Mouse (Mus musculus): Measurements from ENCODE around the gene Ccer1. TPM values are rescaled to one million over a fixed set of nuclear protein-coding genes. Genes with fewer than 3 reads are reported as not detected.
"Not testable (repeated sequence)": the region's sequence is repeated elsewhere in the genome, so short reads cannot be mapped to it uniquely, and the experiment has no call there.

Ccer1 gene
- polyA plus RNA-seq, 1 experiment: not detected

- Histone ChIP-seq H3K36me3 (ENCODE audit: control insufficient read depth, insufficient read depth, low read length) (no peaks in the 10 kb centered on the region), H3K27me3 (ENCODE audit: control insufficient read depth, insufficient read depth, low read length) (no peaks in the 10 kb centered on the region), H3K27ac (ENCODE audit: insufficient read depth, low read length) (no peak overlapping the region), H3K4me1 (ENCODE audit: control insufficient read depth, insufficient read depth, insufficient read length) (no peaks in the 10 kb centered on the region), H3K4me3 (ENCODE audit: extremely low read depth, insufficient read depth, insufficient read length) (no peak overlapping the region)
- 76% methylated on average over 4 of the region's 4 CpGs for WGBS
- no peak for DNase-seq (ENCODE audit: low read depth in 1 of 2, low spot score in 2 of 2)
- TF ChIP-seq CTCF (IDR thresholded peaks at IDR 0.05; ENCODE audit: extremely low read depth, insufficient read depth, insufficient read length, insufficient replicate concordance) (no peak), POLR2A (IDR thresholded peaks at IDR 0.05; ENCODE audit: low read depth, low read length) (no peak)
These were observed 21.7 kb downstream of the Ccer1 start for GRCm38 (mm10) chr10:97714584-97714983.

GRCm38 (mm10) chr10:97715289-97715906 lies 22.5 kb downstream of the Ccer1 start:
- no peaks in the 10 kb centered on the region for H3K36me3 ChIP-seq (ENCODE audit: control insufficient read depth, insufficient read depth, low read length)
- 92% methylated on average over 3 of the region's 3 CpGs for WGBS
- no peaks in the 10 kb centered on the region for H3K27me3 ChIP-seq (ENCODE audit: control insufficient read depth, insufficient read depth, low read length)
- TF ChIP-seq CTCF (IDR thresholded peaks at IDR 0.05; ENCODE audit: extremely low read depth, insufficient read depth, insufficient read length, insufficient replicate concordance): no peak
- TF ChIP-seq POLR2A (IDR thresholded peaks at IDR 0.05; ENCODE audit: low read depth, low read length): no peak
- no peak overlapping the region for H3K4me3 ChIP-seq (ENCODE audit: extremely low read depth, insufficient read depth, insufficient read length)
- no peak overlapping the region for H3K27ac ChIP-seq (ENCODE audit: insufficient read depth, low read length)
- no peak for DNase-seq (ENCODE audit: low read depth in 1 of 2, low spot score in 2 of 2)
- no peaks in the 10 kb centered on the region for H3K4me1 ChIP-seq (ENCODE audit: control insufficient read depth, insufficient read depth, insufficient read length)

- H3K27me3 ChIP-seq (ENCODE audit: control insufficient read depth, insufficient read depth, low read length): no peaks in the 10 kb centered on the region
- no peaks in the 10 kb centered on the region for H3K4me1 ChIP-seq (ENCODE audit: control insufficient read depth, insufficient read depth, insufficient read length)
- TF ChIP-seq CTCF (IDR thresholded peaks at IDR 0.05; ENCODE audit: extremely low read depth, insufficient read depth, insufficient read length, insufficient replicate concordance) (no peak), POLR2A (IDR thresholded peaks at IDR 0.05; ENCODE audit: low read depth, low read length) (no peak)
- 72% methylated on average over 1 of the region's 1 CpGs for WGBS
- DNase-seq (ENCODE audit: low read depth in 1 of 2, low spot score in 2 of 2): no peak
- no peak overlapping the region for H3K27ac ChIP-seq (ENCODE audit: insufficient read depth, low read length)
- H3K36me3 ChIP-seq (ENCODE audit: control insufficient read depth, insufficient read depth, low read length): no peaks in the 10 kb centered on the region
- H3K4me3 ChIP-seq (ENCODE audit: extremely low read depth, insufficient read depth, insufficient read length): no peak overlapping the region
These were observed 24.4 kb downstream of the Ccer1 start for GRCm38 (mm10) chr10:97717233-97717632.

DNA sequence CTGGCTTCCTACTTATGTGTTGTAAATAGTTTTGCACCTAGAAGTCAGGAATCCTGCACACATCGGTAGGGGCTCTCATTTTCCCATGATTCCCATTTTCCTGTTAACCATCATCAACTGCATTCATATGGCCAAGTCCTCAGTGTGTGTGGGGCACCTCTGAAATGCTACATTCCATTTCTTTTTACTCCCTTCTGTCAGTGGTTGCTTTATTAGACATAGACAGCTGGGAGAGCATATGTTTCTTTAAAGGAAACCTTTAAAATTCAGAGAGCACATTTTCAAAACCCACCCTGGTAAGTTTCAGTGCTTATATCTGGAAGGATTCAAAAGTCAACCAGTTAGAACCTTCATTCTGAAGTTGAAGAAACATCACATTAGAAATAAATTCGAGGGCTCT lies 25.2 kb downstream of the Ccer1 start:
- Histone ChIP-seq H3K36me3 (ENCODE audit: control insufficient read depth, insufficient read depth, low read length) (no peaks in the 10 kb centered on the region), H3K4me1 (ENCODE audit: control insufficient read depth, insufficient read depth, insufficient read length) (no peaks in the 10 kb centered on the region), H3K4me3 (ENCODE audit: extremely low read depth, insufficient read depth, insufficient read length) (no peak overlapping the region), H3K27ac (ENCODE audit: insufficient read depth, low read length) (no peak overlapping the region), H3K27me3 (ENCODE audit: control insufficient read depth, insufficient read depth, low read length) (no peaks in the 10 kb centered on the region)
- DNase-seq (ENCODE audit: low read depth in 1 of 2, low spot score in 2 of 2): no peak
- no peak for TF ChIP-seq POLR2A (IDR thresholded peaks at IDR 0.05; ENCODE audit: low read depth, low read length)
- TF ChIP-seq CTCF (IDR thresholded peaks at IDR 0.05; ENCODE audit: extremely low read depth, insufficient read depth, insufficient read length, insufficient replicate concordance): no peak
- WGBS: 61% methylated on average over 2 of the region's 2 CpGs

- H3K27me3 ChIP-seq (ENCODE audit: control insufficient read depth, insufficient read depth, low read length): no peaks in the 10 kb centered on the region
- WGBS: 93% methylated on average over 1 of the region's 1 CpGs
- no peaks in the 10 kb centered on the region for H3K4me1 ChIP-seq (ENCODE audit: control insufficient read depth, insufficient read depth, insufficient read length)
- no peaks in the 10 kb centered on the region for H3K36me3 ChIP-seq (ENCODE audit: control insufficient read depth, insufficient read depth, low read length)
- no peak overlapping the region for H3K4me3 ChIP-seq (ENCODE audit: extremely low read depth, insufficient read depth, insufficient read length)
- DNase-seq (ENCODE audit: low read depth in 1 of 2, low spot score in 2 of 2): no peak
- no peak overlapping the region for H3K27ac ChIP-seq (ENCODE audit: insufficient read depth, low read length)
- no peak for TF ChIP-seq POLR2A (IDR thresholded peaks at IDR 0.05; ENCODE audit: low read depth, low read length)
- no peak for TF ChIP-seq CTCF (IDR thresholded peaks at IDR 0.05; ENCODE audit: extremely low read depth, insufficient read depth, insufficient read length, insufficient replicate concordance)
These were observed 27.8 kb downstream of the Ccer1 start for GRCm38 (mm10) chr10:97720625-97721024.

GRCm38 (mm10) chr10:97722709-97723108 lies 29.9 kb downstream of the Ccer1 start:
- H3K27ac ChIP-seq (ENCODE audit: insufficient read depth, low read length): no peak overlapping the region
- WGBS: 90% methylated on average over 9 of the region's 9 CpGs

GRCm38 (mm10) chr10:97725929-97726328 lies 33.1 kb downstream of the Ccer1 start:
- TF ChIP-seq CTCF (IDR thresholded peaks at IDR 0.05; ENCODE audit: extremely low read depth, insufficient read depth, insufficient read length, insufficient replicate concordance) (no peak), POLR2A (IDR thresholded peaks at IDR 0.05; ENCODE audit: low read depth, low read length) (no peak)
- H3K36me3 ChIP-seq (ENCODE audit: control insufficient read depth, insufficient read depth, low read length): no peaks in the 10 kb centered on the region
- 38% methylated on average over 1 of the region's 1 CpGs for WGBS
- DNase-seq (ENCODE audit: low read depth in 1 of 2, low spot score in 2 of 2): no peak
- no peaks in the 10 kb centered on the region for H3K27me3 ChIP-seq (ENCODE audit: control insufficient read depth, insufficient read depth, low read length)
- H3K4me3 ChIP-seq (ENCODE audit: extremely low read depth, insufficient read depth, insufficient read length): no peak overlapping the region
- H3K27ac ChIP-seq (ENCODE audit: insufficient read depth, low read length): no peak overlapping the region
- H3K4me1 ChIP-seq (ENCODE audit: control insufficient read depth, insufficient read depth, insufficient read length): no peaks in the 10 kb centered on the region

More at GRCm38 (mm10) chr10:97722709-97723108, 29.9 kb downstream of the Ccer1 start:
- Histone ChIP-seq H3K36me3 (ENCODE audit: control insufficient read depth, insufficient read depth, low read length) (no peaks in the 10 kb centered on the region), H3K4me1 (ENCODE audit: control insufficient read depth, insufficient read depth, insufficient read length) (no peaks in the 10 kb centered on the region), H3K4me3 (ENCODE audit: extremely low read depth, insufficient read depth, insufficient read length) (no peak overlapping the region), H3K27me3 (ENCODE audit: control insufficient read depth, insufficient read depth, low read length) (no peaks in the 10 kb centered on the region)
- TF ChIP-seq CTCF (IDR thresholded peaks at IDR 0.05; ENCODE audit: extremely low read depth, insufficient read depth, insufficient read length, insufficient replicate concordance): no peak
- TF ChIP-seq POLR2A (IDR thresholded peaks at IDR 0.05; ENCODE audit: low read depth, low read length): no peak
- DNase-seq (ENCODE audit: low read depth in 1 of 2, low spot score in 2 of 2): no peak

DNA sequence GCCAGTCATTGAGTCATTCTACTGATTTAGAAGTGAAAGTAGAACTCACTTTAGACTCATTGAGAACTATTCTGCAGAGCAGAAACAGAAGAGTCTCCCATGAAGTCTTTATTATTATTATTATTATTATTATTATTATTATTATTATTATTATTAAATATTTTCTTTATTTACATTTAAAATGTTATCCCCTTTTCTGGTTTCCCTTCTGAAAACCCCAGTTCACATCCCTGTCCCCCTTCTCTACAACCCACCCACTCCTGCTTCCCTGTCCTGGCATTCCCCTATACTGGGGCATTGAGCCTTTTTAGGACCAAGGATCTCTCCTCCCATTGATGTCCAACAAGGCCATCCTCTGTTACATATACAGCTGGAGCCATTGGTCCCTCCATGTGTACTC lies 33.8 kb downstream of the Ccer1 start, which contains the start of gene C030005K15Rik:
Gene C030005K15Rik (minus strand): TSS at position 101 of the 400 bp plus-strand sequence.
- not testable (repeated sequence) for H3K27ac ChIP-seq (ENCODE audit: insufficient read depth, low read length); H3K4me3 ChIP-seq (ENCODE audit: extremely low read depth, insufficient read depth, insufficient read length); H3K4me1 ChIP-seq (ENCODE audit: control insufficient read depth, insufficient read depth, insufficient read length); H3K36me3 ChIP-seq (ENCODE audit: control insufficient read depth, insufficient read depth, low read length); DNase-seq (ENCODE audit: low read depth in 1 of 2, low spot score in 2 of 2); H3K27me3 ChIP-seq (ENCODE audit: control insufficient read depth, insufficient read depth, low read length)

Measured in spleen, adult 2 months (tissue).